Mouse (Mus musculus) CH12.LX (cell line): ENCODE results near the gene Gstm1. TPM values are rescaled to one million over a fixed set of nuclear protein-coding genes. Genes with fewer than 3 reads are reported as not detected.

Experiments
- DNase-seq: peaks from one replicate; pipeline ENCODE4 v3.0.0-alpha.2; 2013; ENCODE audit errors: extremely low read depth
- H3K27ac ChIP-seq: 2 replicates; pipeline ENCODE4 v1.5.1; 2012; ENCODE audit warnings: low read depth, mild to moderate bottlenecking, control low read depth, moderate library complexity; ENCODE audit not compliant: insufficient read depth
- H3K27me3 ChIP-seq: replicated peaks from 2 replicates; pipeline ENCODE3; 2012; ENCODE audit warnings: inconsistent platforms
- H3K36me3 ChIP-seq, 2 experiments: replicated peaks in 1 of 2; 2 replicates each; pipeline versions ENCODE3 to v1.6.1; 2012; ENCODE audit warnings: inconsistent platforms in 1 of 2, low read length in 1 of 2, mild to moderate bottlenecking in 1 of 2, mixed read lengths in 1 of 2, moderate library complexity in 1 of 2; ENCODE audit not compliant: control insufficient read depth in 1 of 2, insufficient read depth in 1 of 2
- H3K4me1 ChIP-seq, 2 experiments: 2 replicates each; pipeline ENCODE4 v1.6.1; 2012; ENCODE audit warnings: inconsistent platforms in 1 of 2, moderate library complexity in 1 of 2; ENCODE audit not compliant: insufficient read depth in 2 of 2, control insufficient read depth in 1 of 2
- H3K4me2 ChIP-seq: 2 replicates; pipeline ENCODE4 v1.6.1; 2012; ENCODE audit warnings: low read depth, mild to moderate bottlenecking, control low read depth; ENCODE audit not compliant: poor library complexity, insufficient read depth, severe bottlenecking
- H3K4me3 ChIP-seq, 3 experiments: fragments of 150-350 bp in 1 of 3; sonication (generic) in 1 of 3; replicated peaks in 1 of 3; 2 replicates each; pipeline versions ENCODE3 to v1.5.1; 2011 to 2012; ENCODE audit warnings: low read depth in 2 of 3, low read length in 2 of 3, mild to moderate bottlenecking in 2 of 3, moderate library complexity in 2 of 3, control low read depth in 1 of 3, improper control_type of control experiment in 1 of 3, inconsistent platforms in 1 of 3, mixed read lengths in 1 of 3; ENCODE audit not compliant: poor library complexity in 1 of 3
- H3K79me2 ChIP-seq: replicated peaks from 2 replicates; pipeline ENCODE4 v1.6.1; 2012; ENCODE audit warnings: mild to moderate bottlenecking, moderate library complexity; ENCODE audit not compliant: control insufficient read depth, poor library complexity, insufficient read depth, severe bottlenecking; ENCODE audit errors: extremely low read depth
- H3K9ac ChIP-seq: 2 replicates; pipeline ENCODE4 v1.6.1; 2012; ENCODE audit warnings: low read depth, mild to moderate bottlenecking, control low read depth, moderate library complexity; ENCODE audit not compliant: insufficient read depth
- H3K9me3 ChIP-seq: replicated peaks from 2 replicates; pipeline ENCODE3; 2012; ENCODE audit warnings: low read length, inconsistent platforms, mixed read lengths
- CHD1 ChIP-seq: IDR thresholded peaks from 2 replicates; pipeline ENCODE4 v1.6.1; 2012; ENCODE audit warnings: low read depth, low read length, improper control_type of control experiment, inconsistent platforms
- CHD2 ChIP-seq: IDR thresholded peaks from 2 replicates; pipeline ENCODE4 v1.6.1; 2011; ENCODE audit warnings: low read length, improper control_type of control experiment
- E2F4 ChIP-seq: IDR thresholded peaks from 2 replicates; pipeline ENCODE4 v1.6.1; 2011; ENCODE audit warnings: low read depth, low read length, improper control_type of control experiment; ENCODE audit not compliant: insufficient replicate concordance
- ELF1 ChIP-seq: IDR thresholded peaks from 2 replicates; pipeline ENCODE4 v1.6.1; 2014; ENCODE audit warnings: low read depth, mild to moderate bottlenecking, inconsistent platforms, low read length, improper control_type of control experiment
- ETS1 ChIP-seq: conservative IDR thresholded peaks from 2 replicates; pipeline ENCODE4 v1.6.1; 2012; ENCODE audit warnings: low read depth, mild to moderate bottlenecking, inconsistent platforms, low read length, improper control_type of control experiment, moderate library complexity
- HCFC1 ChIP-seq: IDR thresholded peaks from 2 replicates; pipeline ENCODE4 v1.6.1; 2012; ENCODE audit warnings: low read depth, mild to moderate bottlenecking, inconsistent platforms, low read length, improper control_type of control experiment
- JUN ChIP-seq: IDR thresholded peaks from 2 replicates; pipeline ENCODE4 v1.6.1; 2011; ENCODE audit warnings: low read depth, mild to moderate bottlenecking, low read length, improper control_type of control experiment, moderate library complexity; ENCODE audit not compliant: insufficient read depth
- KAT2A ChIP-seq: IDR thresholded peaks from 2 replicates; pipeline ENCODE4 v1.6.1; 2012; ENCODE audit warnings: low read length, improper control_type of control experiment, inconsistent platforms; ENCODE audit not compliant: insufficient replicate concordance
- MAFK ChIP-seq: IDR thresholded peaks from 2 replicates; pipeline ENCODE4 v1.6.1; 2011; ENCODE audit warnings: low read length, improper control_type of control experiment; ENCODE audit not compliant: insufficient replicate concordance
- MAX ChIP-seq: IDR thresholded peaks from 2 replicates; pipeline ENCODE4 v1.6.1; 2011; ENCODE audit warnings: low read length, improper control_type of control experiment
- MEF2A ChIP-seq: IDR thresholded peaks from 2 replicates; pipeline ENCODE4 v1.6.1; 2014; ENCODE audit warnings: low read depth, mild to moderate bottlenecking, inconsistent platforms, low read length, improper control_type of control experiment, borderline replicate concordance
- MXI1 ChIP-seq: IDR thresholded peaks from 2 replicates; pipeline ENCODE4 v1.6.1; 2011; ENCODE audit warnings: mild to moderate bottlenecking, low read depth, low read length, improper control_type of control experiment
- NELFE ChIP-seq: IDR thresholded peaks from 2 replicates; pipeline ENCODE4 v1.6.1; 2011; ENCODE audit warnings: low read depth, low read length, improper control_type of control experiment
- NRF1 ChIP-seq: IDR thresholded peaks from 2 replicates; pipeline ENCODE4 v1.6.1; 2014; ENCODE audit warnings: low read depth, mild to moderate bottlenecking, inconsistent platforms, low read length, improper control_type of control experiment, moderate library complexity
- PAX5 ChIP-seq: IDR thresholded peaks from 2 replicates; pipeline ENCODE4 v1.6.1; 2012; ENCODE audit warnings: low read length, inconsistent platforms, mixed read lengths
- POLR2A ChIP-seq: IDR thresholded peaks from 2 replicates; pipeline ENCODE4 v1.6.1; 2011; ENCODE audit warnings: low read depth, mild to moderate bottlenecking, improper control_type of control experiment, low read length
- SIN3A ChIP-seq: IDR thresholded peaks from 2 replicates; pipeline ENCODE4 v1.6.1; 2012; ENCODE audit warnings: low read length, improper control_type of control experiment, inconsistent platforms
- SMC3 ChIP-seq: IDR thresholded peaks from 2 replicates; pipeline ENCODE4 v1.6.1; 2011; ENCODE audit warnings: low read depth, low read length, improper control_type of control experiment
- TBP ChIP-seq: conservative IDR thresholded peaks from 2 replicates; pipeline ENCODE4 v1.6.1; 2011; ENCODE audit warnings: low read depth, low read length, improper control_type of control experiment
- UBTF ChIP-seq: IDR thresholded peaks from 2 replicates; pipeline ENCODE4 v1.6.1; 2012; ENCODE audit warnings: low read depth, mild to moderate bottlenecking, inconsistent platforms, low read length, improper control_type of control experiment, moderate library complexity
- ZC3H11A ChIP-seq: IDR thresholded peaks from 2 replicates; pipeline ENCODE4 v1.6.1; 2012; ENCODE audit warnings: low read depth, mild to moderate bottlenecking, inconsistent platforms, low read length, improper control_type of control experiment
- ZKSCAN1 ChIP-seq: IDR thresholded peaks from 2 replicates; pipeline ENCODE4 v1.6.1; 2012; ENCODE audit warnings: low read depth, inconsistent platforms, low read length, improper control_type of control experiment, borderline replicate concordance
- dilution Hi-C: fragments of 300-500 bp; cut with MboI; formaldehyde crosslinking; loops from 2 replicates; pipeline ENCODE4 v1.14.3; 2020; ENCODE audit warnings: low sequenced_read_pairs; ENCODE audit not compliant: extremely low pct_unique_long_range_greater_than_20kb, extremely low pct_ligation_motif_present
- in situ Hi-C: fragments of 300-500 bp; cut with MboI; formaldehyde crosslinking; loops from 3 replicates; pipeline ENCODE4 v1.14.3; 2019; ENCODE audit warnings: low sequenced_read_pairs, low pct_ligation_motif_present, low pct_unique_long_range_greater_than_20kb, mixed read lengths
- polyA plus RNA-seq: library from polyadenylated mRNA; unstranded; fragments of >175 nt; gene quantifications from 2 replicates; pipeline ENCODE4 v1.2.1, GENCODE M21; 2012; ENCODE audit warnings: low read depth; ENCODE audit not compliant: insufficient read length
- total RNA-seq, 2 experiments: library from RNA; depleted of rRNA; stranded (reverse); fragments of 300-350 nt in 1 of 2; fragments of >200 nt in 1 of 2; gene quantifications; 2 replicates each; pipeline ENCODE4 v1.2.3; 2012 to 2014

Gene Gstm1
- total and polyA plus RNA-seq, 3 experiments: 0.25 to 5.4 (median 0.35) TPM

DNA sequence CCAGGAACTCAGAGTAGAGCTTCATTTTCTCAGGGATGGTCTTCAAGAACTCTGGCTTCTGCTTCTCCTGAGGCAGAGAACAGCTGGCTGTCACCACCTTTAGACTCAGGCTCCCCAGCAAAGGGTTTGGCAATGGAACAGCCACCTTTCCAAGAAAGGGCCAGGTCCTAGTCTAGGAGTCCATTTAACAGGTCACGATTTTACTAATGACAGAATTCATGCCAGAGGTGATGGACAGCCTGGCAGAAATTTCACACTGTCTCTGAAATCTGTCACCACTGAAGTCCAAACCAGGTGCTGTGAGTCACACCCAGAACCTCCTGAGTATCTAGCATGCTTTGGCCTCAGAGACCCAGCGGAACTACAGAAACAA lies 2.8 kb downstream of the Gstm1 start:
- Histone ChIP-seq H3K36me3 (no peaks in the 10 kb centered on the region), H3K27me3 (no peaks in the 10 kb centered on the region), H3K9ac (no peak overlapping the region), H3K27ac (no peak overlapping the region), H3K79me2 (no peaks in the 10 kb centered on the region), H3K9me3 (no peaks in the 10 kb centered on the region), H3K4me3 (no peak overlapping the region), H3K4me2 (no peak overlapping the region), H3K4me1 (peaks cover 11 to 31% of the 10 kb centered on the region in 2 experiments; a peak in 3 of 4 replicates)
- in situ Hi-C loops: loop anchor here (5.0 kb wide), 1 partner anchor 78 kb away; no protein-coding TSS in a partner anchor
- no peak for TF ChIP-seq MXI1
- TF ChIP-seq NRF1: no peak
- TF ChIP-seq ELF1: no peak
- no peak for TF ChIP-seq SIN3A
- TF ChIP-seq ETS1: no peak
- TF ChIP-seq TBP: no peak
- no peak for TF ChIP-seq POLR2A
- TF ChIP-seq MAFK: no peak
- TF ChIP-seq MEF2A: no peak
- TF ChIP-seq CHD1: no peak
- no peak for TF ChIP-seq MAX
- dilution Hi-C loops: no loop called here
- DNase-seq: no peak

DNA sequence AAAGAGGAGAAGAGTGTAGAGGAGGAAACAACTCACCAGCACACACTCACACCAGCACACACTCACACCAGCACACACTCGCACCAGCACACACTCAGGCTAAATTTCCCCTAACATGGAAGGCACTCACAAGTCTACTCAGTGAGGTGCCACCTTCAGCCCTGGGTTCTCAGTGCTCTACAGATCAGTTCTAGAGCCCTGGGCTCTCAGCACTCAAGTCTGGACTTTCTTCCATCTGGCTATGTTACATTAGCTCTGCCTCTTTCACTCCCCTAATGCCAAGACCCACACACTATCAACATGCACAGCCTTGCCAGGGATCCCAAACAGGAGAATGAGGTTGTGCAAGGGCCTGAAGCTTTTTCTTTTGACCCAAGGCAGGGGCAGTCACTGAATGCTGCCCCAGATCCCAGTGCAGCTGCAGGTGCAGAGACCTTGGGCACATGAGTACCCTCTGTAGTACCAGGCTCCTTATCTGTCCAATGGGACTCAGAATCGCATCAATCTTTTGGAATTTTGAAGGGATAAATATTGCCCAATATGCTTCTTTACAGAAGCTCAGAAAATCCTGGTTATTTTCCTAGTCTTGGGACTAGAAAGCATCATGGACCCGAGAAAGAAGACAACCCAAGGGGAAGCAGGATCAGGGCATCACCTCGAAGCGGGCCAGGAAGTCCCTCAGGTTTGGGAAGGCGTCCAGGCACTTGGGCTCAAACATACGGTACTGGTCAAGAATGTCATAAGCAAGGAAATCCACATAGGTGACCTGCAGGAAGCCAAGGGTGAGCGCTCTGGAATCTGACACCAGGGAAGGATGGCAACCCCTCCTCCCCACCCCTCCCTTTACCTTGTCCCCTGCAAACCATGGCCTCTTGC lies 3.4 kb downstream of the Gstm1 start:
- Histone ChIP-seq H3K9ac (no peak overlapping the region), H3K4me3 (no peak overlapping the region), H3K27me3 (no peaks in the 10 kb centered on the region), H3K79me2 (no peaks in the 10 kb centered on the region), H3K36me3 (no peaks in the 10 kb centered on the region), H3K9me3 (no peaks in the 10 kb centered on the region), H3K4me1 (peaks cover 11 to 31% of the 10 kb centered on the region in 2 experiments; a peak in 3 of 4 replicates), H3K27ac (no peak overlapping the region), H3K4me2 (no peak overlapping the region)
- in situ Hi-C loops: no loop called here
- no peak for DNase-seq
- dilution Hi-C loops: no loop called here
- TF ChIP-seq NRF1 (no peak), CHD2 (no peak), SIN3A (no peak), TBP (no peak), UBTF (no peak), JUN (no peak), ZKSCAN1 (no peak), MAFK (no peak), HCFC1 (no peak), E2F4 (no peak), MEF2A (no peak), NELFE (no peak), KAT2A (no peak), SMC3 (no peak), MXI1 (no peak), ZC3H11A (no peak), POLR2A (no peak), PAX5 (no peak)
